Mouse (Mus musculus) erythroblast, embryonic 14.5 days (primary cell): ENCODE measurements around the gene Cdsn.

ENCODE experiments used
- GATA1 ChIP-seq: IDR thresholded peaks from 2 replicates; pipeline ENCODE4 v1.6.1; 2012; ENCODE audit warnings: low read length, inconsistent platforms, mixed read lengths
- TAL1 ChIP-seq: IDR thresholded peaks from 3 replicates; pipeline ENCODE4 v1.6.1; 2012; ENCODE audit warnings: low read length, inconsistent platforms, mixed read lengths

GRCm38 (mm10) chr17:35502762-35503161, 49.2 kb upstream of the Cdsn start:
- TF ChIP-seq GATA1 (no peak), TAL1 (no peak)
